Mouse (Mus musculus): ENCODE results near the gene Ppcdc. TPM values are rescaled to one million over a fixed set of nuclear protein-coding genes. Genes with fewer than 3 reads are reported as not detected.
A peak's percentile ranks its signal among the peaks of the same experiment; 100 is the strongest.

Ppcdc gene
- polyA plus RNA-seq, 1 experiment from 2014 or later: 14.2 TPM

- WGBS: 87% methylated on average over 11 of the region's 11 CpGs
- ATAC-seq (ENCODE audit: low FRiP score, low TSS enrichment) (no peak), DNase-seq (ENCODE audit: low spot score) (no peak)
- H3K36me3 ChIP-seq (ENCODE audit: control insufficient read depth, insufficient read depth, low read length): no peaks in the 10 kb centered on the region
- no peak overlapping the region for H3K27ac ChIP-seq (replicated peaks)
- H3K27me3 ChIP-seq (ENCODE audit: control insufficient read depth, insufficient read depth, low read length): no peaks in the 10 kb centered on the region
- TF ChIP-seq EP300 (optimal IDR thresholded peaks at IDR 0.05) (no peak), CTCF (IDR thresholded peaks at IDR 0.05; ENCODE audit: low read depth) (no peak)
- no peaks in the 10 kb centered on the region for H3K9me3 ChIP-seq (ENCODE audit: control insufficient read depth, low read length)
- H3K4me1 ChIP-seq (replicated peaks; ENCODE audit: control insufficient read depth, insufficient read depth): peaks cover 2% of the 10 kb centered on the region; the same call in 1 of the 2 replicates
- H3K9ac ChIP-seq (ENCODE audit: low read length): 0 out of 2 replicates have a peak overlapping the region, but pooled peaks have one; percentile 8
- no peak overlapping the region for H3K4me3 ChIP-seq (ENCODE audit: low read depth, low read length)
- H3K4me2 ChIP-seq (replicated peaks; ENCODE audit: low read depth): no peak overlapping the region
Measured at GRCm38 (mm10) chr9:57434405-57435165, 5.3 kb downstream of the Ppcdc start.

- Histone ChIP-seq H3K4me2 (replicated peaks; ENCODE audit: low read depth) (peak overlapping the region; percentile 2), H3K27me3 (ENCODE audit: control insufficient read depth, insufficient read depth, low read length) (no peaks in the 10 kb centered on the region), H3K9ac (ENCODE audit: low read length) (0 out of 2 replicates have a peak overlapping the region, but pooled peaks have one; percentile 13), H3K9me3 (ENCODE audit: control insufficient read depth, low read length) (no peaks in the 10 kb centered on the region), H3K36me3 (ENCODE audit: control insufficient read depth, insufficient read depth, low read length) (no peaks in the 10 kb centered on the region), H3K27ac (replicated peaks) (peak overlapping the region; percentile 86), H3K4me3 (ENCODE audit: low read depth, low read length) (no peak overlapping the region), H3K4me1 (replicated peaks; ENCODE audit: control insufficient read depth, insufficient read depth) (peaks cover 2% of the 10 kb centered on the region)
- ATAC-seq (ENCODE audit: low FRiP score, low TSS enrichment) (peak; percentile 72), DNase-seq (ENCODE audit: low spot score) (peak; percentile 78)
- peak; percentile 95 for TF ChIP-seq CTCF (IDR thresholded peaks at IDR 0.05; ENCODE audit: low read depth)
- TF ChIP-seq EP300 (optimal IDR thresholded peaks at IDR 0.05): peak; percentile 75
- WGBS: 7% methylated on average over 11 of the region's 11 CpGs
Measured at GRCm38 (mm10) chr9:57433097-57434032, 6.6 kb downstream of the Ppcdc start.

DNA sequence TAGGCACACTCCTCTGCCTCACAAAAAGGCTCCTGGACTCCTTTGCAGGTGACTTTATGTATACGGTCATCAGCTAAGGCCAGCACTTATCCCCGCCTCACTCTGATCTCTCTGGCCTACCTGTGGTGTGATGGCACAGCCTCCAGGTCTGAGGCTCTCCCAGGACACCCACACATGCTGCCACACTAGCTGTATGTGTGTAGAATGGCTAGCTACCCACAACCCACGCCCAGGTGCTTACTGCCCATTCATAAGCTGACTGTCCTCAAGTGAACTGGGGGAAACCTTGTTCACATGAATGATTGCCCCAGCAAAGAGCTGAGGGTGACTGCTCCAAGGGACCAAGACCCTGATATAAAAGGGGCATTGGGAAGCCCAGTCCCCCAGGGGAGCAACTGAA, 7.4 kb downstream of the Ppcdc start:
- no peaks in the 10 kb centered on the region for H3K36me3 ChIP-seq (ENCODE audit: control insufficient read depth, insufficient read depth, low read length)
- DNase-seq (ENCODE audit: low spot score): no peak
- no peak overlapping the region for H3K4me3 ChIP-seq (ENCODE audit: low read depth, low read length)
- H3K9me3 ChIP-seq (ENCODE audit: control insufficient read depth, low read length): no peaks in the 10 kb centered on the region
- peak overlapping the region; percentile 86; the same call in 1 of the 2 replicates for H3K27ac ChIP-seq (replicated peaks)
- peaks cover 2% of the 10 kb centered on the region for H3K4me1 ChIP-seq (replicated peaks; ENCODE audit: control insufficient read depth, insufficient read depth)
- H3K27me3 ChIP-seq (ENCODE audit: control insufficient read depth, insufficient read depth, low read length): no peaks in the 10 kb centered on the region
- no peak overlapping the region for H3K4me2 ChIP-seq (replicated peaks; ENCODE audit: low read depth)
- no peak for TF ChIP-seq CTCF (IDR thresholded peaks at IDR 0.05; ENCODE audit: low read depth)
- 91% methylated on average over 3 of the region's 3 CpGs for WGBS
- ATAC-seq (ENCODE audit: low FRiP score, low TSS enrichment): no peak
- H3K9ac ChIP-seq (ENCODE audit: low read length): no peak overlapping the region

DNA sequence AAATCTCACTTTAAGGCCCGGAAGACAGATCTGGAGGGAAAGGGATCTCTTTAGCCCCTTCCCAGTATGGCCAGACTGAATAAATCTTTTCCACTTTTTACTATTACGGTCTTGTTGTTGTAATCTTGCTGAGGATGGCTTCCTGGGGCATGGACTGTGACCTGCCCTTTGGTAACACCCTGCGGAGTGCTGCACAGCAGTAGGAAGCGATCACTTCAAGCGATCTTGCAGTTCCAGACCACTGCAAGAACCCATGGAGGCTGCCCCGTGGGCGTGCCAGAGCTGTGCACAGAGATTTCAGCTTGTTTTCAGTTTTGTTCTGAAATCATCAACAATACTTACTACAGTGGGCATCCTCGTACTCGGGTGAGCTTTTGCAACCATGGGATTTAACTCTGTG, 8.7 kb downstream of the Ppcdc start:
- no peak for ATAC-seq (ENCODE audit: low FRiP score, low TSS enrichment)
- WGBS: 65% methylated on average over 9 of the region's 9 CpGs
- Histone ChIP-seq H3K9ac (ENCODE audit: low read length) (no peak overlapping the region), H3K9me3 (ENCODE audit: control insufficient read depth, low read length) (no peaks in the 10 kb centered on the region), H3K4me3 (ENCODE audit: low read depth, low read length) (no peak overlapping the region), H3K27ac (replicated peaks) (no peak overlapping the region), H3K36me3 (ENCODE audit: control insufficient read depth, insufficient read depth, low read length) (no peaks in the 10 kb centered on the region), H3K4me2 (replicated peaks; ENCODE audit: low read depth) (no peak overlapping the region), H3K4me1 (replicated peaks; ENCODE audit: control insufficient read depth, insufficient read depth) (peaks cover 2% of the 10 kb centered on the region), H3K27me3 (ENCODE audit: control insufficient read depth, insufficient read depth, low read length) (no peaks in the 10 kb centered on the region)
- TF ChIP-seq EP300 (optimal IDR thresholded peaks at IDR 0.05) (no peak), CTCF (IDR thresholded peaks at IDR 0.05; ENCODE audit: low read depth) (no peak)
- no peak for DNase-seq (ENCODE audit: low spot score)

DNA sequence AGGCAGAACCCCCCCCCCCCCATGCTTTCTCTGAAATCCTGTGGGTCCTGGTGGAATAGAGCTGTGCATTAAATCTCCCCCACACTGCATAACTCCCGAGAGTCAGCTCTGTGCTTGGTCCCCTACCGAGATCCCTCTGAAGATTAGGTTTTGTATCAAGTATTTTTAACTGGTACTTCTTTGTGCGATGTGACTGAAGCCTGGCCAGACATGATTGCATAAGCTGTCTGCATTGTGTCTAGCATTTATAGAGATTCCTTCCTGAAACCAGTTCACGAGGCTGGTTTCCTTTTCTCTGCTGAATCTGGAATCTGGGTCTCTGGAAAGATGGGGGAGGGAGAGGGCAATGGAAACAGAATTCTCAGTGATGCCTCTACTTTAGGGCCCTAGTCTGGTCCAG, 11.5 kb downstream of the Ppcdc start:
- ATAC-seq (ENCODE audit: low FRiP score, low TSS enrichment) (no peak), DNase-seq (ENCODE audit: low spot score) (no peak)
- Histone ChIP-seq H3K27me3 (ENCODE audit: control insufficient read depth, insufficient read depth, low read length) (no peaks in the 10 kb centered on the region), H3K9me3 (ENCODE audit: control insufficient read depth, low read length) (no peaks in the 10 kb centered on the region), H3K4me3 (ENCODE audit: low read depth, low read length) (no peak overlapping the region), H3K27ac (replicated peaks) (peak overlapping the region; percentile 45; the same call in 1 of the 2 replicates), H3K9ac (ENCODE audit: low read length) (no peak overlapping the region), H3K4me1 (replicated peaks; ENCODE audit: control insufficient read depth, insufficient read depth) (peaks cover 2% of the 10 kb centered on the region), H3K4me2 (replicated peaks; ENCODE audit: low read depth) (no peak overlapping the region; the same call in 1 of the 2 replicates), H3K36me3 (ENCODE audit: control insufficient read depth, insufficient read depth, low read length) (no peaks in the 10 kb centered on the region)
- TF ChIP-seq CTCF (IDR thresholded peaks at IDR 0.05; ENCODE audit: low read depth) (no peak), EP300 (optimal IDR thresholded peaks at IDR 0.05) (no peak)
- 28% methylated on average over 4 of the region's 4 CpGs for WGBS

All from stomach, postnatal 0 days (tissue).